Mouse (Mus musculus) G1E-ER4 (cell line): ENCODE results near the gene Pacs1. TPM values are rescaled to one million over a fixed set of nuclear protein-coding genes. Genes with fewer than 3 reads are reported as not detected.

Source experiments
- GATA1 ChIP-seq: IDR thresholded peaks from one replicate; pipeline ENCODE4 v1.8.0; 2012; ENCODE audit warnings: low read length, inconsistent platforms
- polyA plus RNA-seq: library from polyadenylated mRNA; stranded (reverse); fragments of >175 nt; gene quantifications from 2 replicates; pipeline ENCODE4 v1.2.3, GENCODE M21; 2012

The Pacs1 gene
- polyA plus RNA-seq, 1 experiment: 54.1 TPM

DNA sequence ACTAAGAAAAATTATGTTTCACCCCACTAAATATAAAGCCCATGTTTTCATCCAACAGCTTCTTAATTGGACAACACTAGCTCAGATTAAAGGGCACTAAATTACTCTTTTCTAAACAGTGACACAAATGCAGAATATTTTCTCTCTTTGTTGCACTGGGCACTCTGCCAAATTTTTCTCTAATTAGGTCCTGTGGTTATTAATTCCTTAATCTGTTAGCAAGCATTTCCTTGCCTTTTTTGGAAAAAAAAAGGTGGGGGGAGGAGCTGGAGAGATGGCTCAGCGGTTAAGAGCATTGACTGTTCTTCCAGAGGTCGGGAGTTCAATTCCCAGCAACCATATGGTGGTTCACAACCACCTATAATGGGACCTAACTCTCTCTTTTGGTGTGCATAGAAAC is 91.0 kb downstream of the Pacs1 start:
- no peak for TF ChIP-seq GATA1

DNA sequence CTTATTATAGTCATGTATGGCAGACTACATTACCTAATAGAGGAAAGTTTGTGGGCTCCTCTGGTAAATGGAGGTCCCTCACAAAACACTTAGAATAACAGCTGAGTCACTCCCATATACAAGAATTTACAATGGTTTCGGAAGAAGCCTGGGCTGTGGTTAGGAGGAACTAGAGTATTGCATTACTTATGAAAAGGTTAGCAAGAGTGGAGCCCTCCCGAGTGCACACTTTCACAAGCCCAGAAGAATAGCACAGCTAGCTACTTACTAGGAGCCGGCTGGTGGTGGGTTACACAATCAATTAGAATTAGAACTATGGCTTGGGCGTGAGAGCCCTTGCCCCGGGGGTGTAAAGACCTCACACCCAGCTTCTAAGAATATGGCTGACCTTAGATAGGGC is 94.3 kb downstream of the Pacs1 start:
- TF ChIP-seq GATA1: no peak

- no peak for TF ChIP-seq GATA1
These were observed 102.5 kb downstream of the Pacs1 start for GRCm38 (mm10) chr19:5170430-5170829.

- no peak for TF ChIP-seq GATA1
These were observed 105.4 kb downstream of the Pacs1 start for GRCm38 (mm10) chr19:5167477-5167876.

- TF ChIP-seq GATA1: no peak
These were observed 108.5 kb downstream of the Pacs1 start for GRCm38 (mm10) chr19:5164380-5164779.

GRCm38 (mm10) chr19:5161913-5162312 is 111.0 kb downstream of the Pacs1 start:
- no peak for TF ChIP-seq GATA1

GRCm38 (mm10) chr19:5152261-5152660 is 120.7 kb downstream of the Pacs1 start:
- no peak for TF ChIP-seq GATA1

DNA sequence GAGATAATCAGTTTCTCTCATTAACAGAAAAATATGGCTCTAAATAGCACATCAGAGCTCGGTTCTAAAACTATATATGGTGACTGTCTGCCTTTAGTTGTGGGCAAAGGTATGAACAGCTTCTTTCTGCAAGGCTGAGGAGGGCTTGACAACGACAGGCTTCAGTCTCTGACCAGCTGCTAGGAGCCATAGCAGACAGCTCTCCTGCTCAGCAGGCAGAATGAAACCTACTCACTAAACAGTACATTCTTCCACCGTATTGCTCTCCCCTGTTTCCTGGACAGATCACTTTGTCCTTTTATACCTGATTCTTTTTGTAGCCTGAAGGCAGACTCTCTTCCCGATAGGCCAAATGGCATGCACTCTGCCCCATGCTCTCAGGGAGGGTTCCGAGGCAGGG is 121.2 kb downstream of the Pacs1 start:
- TF ChIP-seq GATA1: no peak

DNA sequence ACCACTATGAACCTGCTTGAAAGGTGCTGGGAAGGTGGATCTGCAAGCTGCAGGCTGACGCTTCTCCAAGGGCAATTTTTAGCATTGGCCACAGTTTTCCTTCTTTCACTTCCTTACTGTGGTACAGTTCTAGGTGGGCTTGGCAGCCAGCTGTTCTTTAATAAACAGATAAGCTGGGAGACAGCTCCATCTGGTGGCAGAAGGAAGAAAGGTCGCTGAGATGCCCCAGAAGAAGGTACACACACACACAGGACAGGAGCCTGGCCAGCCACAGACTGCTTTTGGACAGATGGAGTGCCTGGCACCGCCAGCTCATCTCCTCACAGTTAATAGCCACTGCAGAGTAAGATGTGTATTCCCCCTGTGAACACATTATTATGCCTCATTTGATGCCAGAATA is 121.6 kb downstream of the Pacs1 start:
- TF ChIP-seq GATA1: no peak

- TF ChIP-seq GATA1: no peak
These were observed 122.6 kb downstream of the Pacs1 start for GRCm38 (mm10) chr19:5150358-5150757.

DNA sequence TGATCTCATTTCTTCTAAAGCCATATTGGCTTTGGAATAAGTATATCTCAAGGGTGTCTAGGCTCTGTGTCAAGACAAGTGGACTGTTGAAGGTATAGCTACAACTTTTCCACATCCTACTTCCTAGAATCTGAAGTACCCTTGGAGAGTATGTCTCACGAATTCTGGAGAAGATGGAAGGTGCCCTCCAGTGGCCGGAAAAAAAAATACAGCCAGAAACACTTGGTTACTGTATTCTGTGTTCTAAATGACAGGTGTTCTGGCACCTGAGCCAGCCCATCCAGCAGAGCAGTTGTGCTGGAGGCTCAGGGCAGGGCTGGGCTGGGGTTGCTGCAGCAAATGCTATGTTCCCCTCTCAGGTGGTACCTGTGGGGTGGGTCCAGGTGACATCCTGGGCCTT is 133.3 kb downstream of the Pacs1 start:
- no peak for TF ChIP-seq GATA1

GRCm38 (mm10) chr19:5131237-5131636 is 141.7 kb downstream of the Pacs1 start:
- no peak for TF ChIP-seq GATA1

DNA sequence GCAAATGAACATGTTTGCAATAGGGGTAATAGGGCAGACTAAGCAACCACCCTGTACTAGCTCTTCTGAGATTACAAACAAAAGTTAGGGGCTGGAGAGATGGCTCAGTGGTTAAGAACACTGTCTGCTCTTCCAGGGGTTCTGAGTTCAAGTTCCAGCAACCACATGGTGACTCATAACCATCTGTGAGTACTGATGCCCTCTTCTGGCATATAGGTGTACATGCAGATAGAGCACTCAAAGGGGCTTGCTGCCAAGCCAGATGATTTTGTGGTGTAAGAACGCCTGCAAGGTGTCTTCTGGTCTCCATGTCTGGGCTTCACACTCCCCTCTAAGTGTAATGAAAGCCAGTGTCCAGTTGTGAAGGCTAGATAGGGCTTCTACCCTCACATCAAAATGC is 143.1 kb downstream of the Pacs1 start:
- no peak for TF ChIP-seq GATA1

DNA sequence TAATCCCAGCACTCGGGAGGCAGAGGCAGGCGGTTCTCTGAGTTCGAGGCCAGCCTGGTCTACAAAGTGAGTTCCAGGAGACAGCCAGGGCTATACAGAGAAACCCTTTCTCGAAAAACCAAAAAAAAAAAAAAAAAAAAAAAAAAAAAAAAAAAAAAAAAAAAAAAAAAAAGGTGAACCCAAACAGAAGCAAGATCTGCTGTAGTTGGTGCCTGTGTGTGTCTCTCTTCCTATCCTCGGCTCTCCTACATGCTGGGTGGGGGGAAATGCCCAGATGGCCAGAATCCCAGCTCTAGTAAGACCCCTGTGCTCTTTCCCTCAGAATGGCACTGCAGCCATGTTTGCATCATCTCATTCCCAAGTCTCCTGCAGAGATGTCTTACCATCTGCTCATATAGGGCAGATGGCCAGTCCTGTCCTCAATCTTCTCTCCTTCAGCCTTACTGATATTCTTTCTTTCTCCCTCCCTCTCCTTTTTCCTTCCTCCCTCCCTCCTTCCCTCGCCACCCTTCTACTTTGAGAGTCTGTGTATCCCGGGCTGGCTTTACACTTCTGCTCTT is 148.8 kb downstream of the Pacs1 start:
- TF ChIP-seq GATA1: no peak

GRCm38 (mm10) chr19:5123241-5123640 is 149.7 kb downstream of the Pacs1 start:
- TF ChIP-seq GATA1: no peak

- no peak for TF ChIP-seq GATA1
These were observed 150.4 kb downstream of the Pacs1 start for GRCm38 (mm10) chr19:5122492-5122891.

GRCm38 (mm10) chr19:5118384-5118698 is 154.6 kb downstream of the Pacs1 start, which contains the start of gene Klc2:
Gene Klc2 (minus strand): TSS chr19:5118560.
- no peak for TF ChIP-seq GATA1
